Mouse (Mus musculus) thymus, adult 2 months (tissue): ENCODE measurements around the gene Fam241a.

Source experiments
- CTCF ChIP-seq: fragments of 200-500 bp; IDR thresholded peaks from 2 replicates; pipeline ENCODE4 v1.5.1; 2012; ENCODE audit warnings: mild to moderate bottlenecking, control low read depth, low read length, moderate library complexity, borderline replicate concordance; ENCODE audit not compliant: control insufficient read depth, poor library complexity, insufficient read depth; ENCODE audit errors: extremely low read depth
- POLR2A ChIP-seq: fragments of 200-500 bp; IDR thresholded peaks from 2 replicates; pipeline ENCODE4 v1.6.1; 2012; ENCODE audit warnings: mild to moderate bottlenecking, low read length, control low read depth, moderate library complexity; ENCODE audit not compliant: control insufficient read depth, poor library complexity, insufficient read depth; ENCODE audit errors: extremely low read depth

DNA sequence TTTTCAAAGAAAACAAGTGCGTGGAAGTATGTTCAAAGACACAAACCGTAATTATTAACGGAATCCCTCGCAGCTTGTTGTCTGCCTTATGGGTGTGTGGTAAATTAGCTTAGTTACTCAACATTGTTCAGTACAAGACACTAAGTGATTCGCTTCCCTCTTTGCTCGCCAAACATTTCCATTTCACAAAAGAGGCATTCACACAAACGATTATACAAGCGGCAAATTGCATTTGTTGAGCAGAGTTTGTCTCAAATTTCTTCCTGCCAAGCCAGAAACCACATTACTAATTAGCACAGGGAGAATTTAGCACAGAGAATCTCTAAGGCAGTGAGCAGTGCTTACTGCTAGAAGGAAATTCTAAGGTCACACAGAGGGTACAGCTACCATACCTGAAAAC lies 54.2 kb downstream of the Fam241a start:
- TF ChIP-seq POLR2A, result no peak
- no peak for TF ChIP-seq CTCF
